Mouse (Mus musculus) urinary bladder, postnatal 25 days (tissue): Measurements from ENCODE around the gene Hadhb.

ENCODE experiments used
- DNase-seq: peaks from one replicate; pipeline ENCODE4 v3.0.0; 2022; ENCODE audit warnings: low spot score

The Hadhb gene

GRCm38 (mm10) chr5:30128680-30129079, 26.4 kb upstream of the Hadhb start:
- no peak for DNase-seq

- no peak for DNase-seq
Measured at GRCm38 (mm10) chr5:30131246-30131645, 23.8 kb upstream of the Hadhb start.

- no peak for DNase-seq
Measured at GRCm38 (mm10) chr5:30132173-30132572, 22.9 kb upstream of the Hadhb start.

- no peak for DNase-seq
Measured at GRCm38 (mm10) chr5:30135711-30136231, 19.3 kb upstream of the Hadhb start.

GRCm38 (mm10) chr5:30137271-30137670, 17.8 kb upstream of the Hadhb start:
- no peak for DNase-seq

GRCm38 (mm10) chr5:30138193-30138592, 16.9 kb upstream of the Hadhb start:
- no peak for DNase-seq

- DNase-seq, result no peak
Measured at GRCm38 (mm10) chr5:30146526-30146925, 8.5 kb upstream of the Hadhb start.

GRCm38 (mm10) chr5:30148133-30148920, 6.7 kb upstream of the Hadhb start:
- no peak for DNase-seq

GRCm38 (mm10) chr5:30152007-30152406, 3.0 kb upstream of the Hadhb start:
- no peak for DNase-seq

GRCm38 (mm10) chr5:30152413-30152812, 2.6 kb upstream of the Hadhb start:
- DNase-seq, result no peak

GRCm38 (mm10) chr5:30153222-30153621, 1.8 kb upstream of the Hadhb start:
- DNase-seq, result no peak

GRCm38 (mm10) chr5:30154013-30154412, 1.0 kb upstream of the Hadhb start:
- DNase-seq, result no peak

- DNase-seq, result no peak
Measured at GRCm38 (mm10) chr5:30155395-30155792, 346 bp downstream of the Hadhb start.

- DNase-seq, result no peak
Measured at GRCm38 (mm10) chr5:30155821-30156629, 977 bp downstream of the Hadhb start.

GRCm38 (mm10) chr5:30159601-30160000, 4.6 kb downstream of the Hadhb start:
- DNase-seq, result no peak

- no peak for DNase-seq
Measured at GRCm38 (mm10) chr5:30161836-30162235, 6.8 kb downstream of the Hadhb start.

GRCm38 (mm10) chr5:30162339-30162738, 7.3 kb downstream of the Hadhb start:
- no peak for DNase-seq

GRCm38 (mm10) chr5:30165234-30165946, 10.3 kb downstream of the Hadhb start:
- DNase-seq, result no peak

- DNase-seq, result no peak
Measured at GRCm38 (mm10) chr5:30170303-30170940, 15.4 kb downstream of the Hadhb start.

GRCm38 (mm10) chr5:30172115-30172514, 17.1 kb downstream of the Hadhb start:
- no peak for DNase-seq

GRCm38 (mm10) chr5:30172931-30173692, 18.1 kb downstream of the Hadhb start:
- DNase-seq, result no peak
